Mouse (Mus musculus) embryo, embryonic 11 days (tissue): ENCODE results near the gene Otos.

Experiments
- DNase-seq: peaks from one replicate; pipeline ENCODE4 v3.0.0-alpha.2; 2015

The Otos gene

DNA sequence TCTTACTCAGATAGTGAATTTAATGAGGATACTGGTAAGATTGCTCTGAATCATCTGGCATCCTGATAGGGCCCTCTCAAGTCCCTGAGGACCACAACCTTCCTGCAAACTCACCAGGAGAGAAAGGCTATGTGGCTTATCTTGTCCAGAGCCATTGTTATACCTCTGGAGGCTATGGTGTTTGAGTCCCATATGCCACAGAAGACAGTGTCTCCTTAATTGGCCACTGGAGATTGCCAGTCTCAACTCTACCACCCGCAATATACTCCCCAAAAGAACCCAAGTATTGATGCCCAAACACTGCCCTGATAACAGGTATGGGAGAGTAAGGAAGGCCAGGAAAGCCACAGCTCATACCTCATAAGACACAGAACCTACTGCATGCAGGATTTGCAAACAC is 43.2 kb downstream of the Otos start, which contains the start of gene Olfr1410:
Gene Olfr1410, plus strand, starts transcription at position 301 of the 400 bp plus-strand sequence.
- no peak for DNase-seq

DNA sequence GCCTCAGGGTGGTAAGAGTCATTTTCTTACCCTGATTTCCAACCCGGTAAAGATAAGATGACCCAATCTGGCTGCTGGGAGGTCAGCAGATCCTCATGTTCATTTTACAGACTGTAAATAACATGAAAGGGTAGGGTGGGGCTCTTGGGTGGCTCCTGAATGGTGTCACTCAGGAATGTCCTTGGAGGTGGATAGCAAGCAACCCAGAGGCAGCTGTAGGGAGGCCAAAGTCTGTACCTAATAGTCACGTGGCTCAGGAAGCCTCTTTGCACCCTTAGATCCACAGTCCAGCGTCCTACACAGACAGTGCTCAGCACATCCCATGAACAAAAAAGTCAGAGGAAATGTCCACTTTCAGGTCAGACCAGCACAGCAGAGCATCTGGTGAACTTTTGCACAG is 52.6 kb downstream of the Otos start:
- no peak for DNase-seq
